Mouse (Mus musculus): ENCODE measurements around the gene Tnxb.

Gene Tnxb

GRCm38 (mm10) chr17:34643379-34643778 lies 27.0 kb upstream of the Tnxb start:
- no peak for DNase-seq (ENCODE audit: low read depth, low spot score)

GRCm38 (mm10) chr17:34643944-34644343 lies 26.4 kb upstream of the Tnxb start:
- no peak for DNase-seq (ENCODE audit: low read depth, low spot score)

GRCm38 (mm10) chr17:34644608-34645007 lies 25.7 kb upstream of the Tnxb start, which contains the start of gene Fkbpl:
TSS of gene Fkbpl (plus strand) at chr17:34644764.
- peak; percentile 96 for DNase-seq (ENCODE audit: low read depth, low spot score)

GRCm38 (mm10) chr17:34645256-34645829 lies 25.0 kb upstream of the Tnxb start:
- DNase-seq (ENCODE audit: low read depth, low spot score), result no peak

- DNase-seq (ENCODE audit: low read depth, low spot score), result no peak
Measured at GRCm38 (mm10) chr17:34645831-34646511, 24.4 kb upstream of the Tnxb start.

GRCm38 (mm10) chr17:34646906-34647787 lies 23.2 kb upstream of the Tnxb start, which contains the start of gene Atf6b:
TSS of gene Atf6b (plus strand) at chr17:34647146.
- DNase-seq (ENCODE audit: low read depth, low spot score), result peak; percentile 97

GRCm38 (mm10) chr17:34648141-34648890 lies 22.0 kb upstream of the Tnxb start:
- DNase-seq (ENCODE audit: low read depth, low spot score), result peak; percentile 61

GRCm38 (mm10) chr17:34649106-34649864 lies 21.1 kb upstream of the Tnxb start:
- DNase-seq (ENCODE audit: low read depth, low spot score), result peak; percentile 90

- no peak for DNase-seq (ENCODE audit: low read depth, low spot score)
Measured at GRCm38 (mm10) chr17:34650781-34651180, 19.6 kb upstream of the Tnxb start.

GRCm38 (mm10) chr17:34651507-34652221 lies 18.7 kb upstream of the Tnxb start:
- no peak for DNase-seq (ENCODE audit: low read depth, low spot score)

GRCm38 (mm10) chr17:34652546-34652945 lies 17.8 kb upstream of the Tnxb start:
- DNase-seq (ENCODE audit: low read depth, low spot score), result no peak

GRCm38 (mm10) chr17:34652985-34653384 lies 17.4 kb upstream of the Tnxb start:
- DNase-seq (ENCODE audit: low read depth, low spot score), result no peak

- peak; percentile 57 for DNase-seq (ENCODE audit: low read depth, low spot score)
Measured at GRCm38 (mm10) chr17:34653746-34654285, 16.5 kb upstream of the Tnxb start.

GRCm38 (mm10) chr17:34654392-34654791 lies 15.9 kb upstream of the Tnxb start:
- no peak for DNase-seq (ENCODE audit: low read depth, low spot score)

GRCm38 (mm10) chr17:34655160-34655559 lies 15.2 kb upstream of the Tnxb start:
- no peak for DNase-seq (ENCODE audit: low read depth, low spot score)

- DNase-seq (ENCODE audit: low read depth, low spot score), result no peak
Measured at GRCm38 (mm10) chr17:34655581-34655991, 14.7 kb upstream of the Tnxb start.

- no peak for DNase-seq (ENCODE audit: low read depth, low spot score)
Measured at GRCm38 (mm10) chr17:34656666-34657065, 13.7 kb upstream of the Tnxb start.

- no peak for DNase-seq (ENCODE audit: low read depth, low spot score)
Measured at GRCm38 (mm10) chr17:34657271-34657670, 13.1 kb upstream of the Tnxb start.

- DNase-seq (ENCODE audit: low read depth, low spot score), result no peak
Measured at GRCm38 (mm10) chr17:34658145-34658544, 12.2 kb upstream of the Tnxb start.

GRCm38 (mm10) chr17:34658591-34658990 lies 11.7 kb upstream of the Tnxb start:
- no peak for DNase-seq (ENCODE audit: low read depth, low spot score)

Measured in A20 (cell line).